Mouse (Mus musculus) left cerebral cortex, postnatal 14 days (tissue): ENCODE measurements around the gene Sult2a4. TPM values are rescaled to one million over a fixed set of nuclear protein-coding genes. Genes with fewer than 3 reads are reported as not detected.
"Not testable (repeated sequence)": the region's sequence is repeated elsewhere in the genome, so short reads cannot be mapped to it uniquely, and the experiment has no call there.

Source experiments
- DNase-seq, 2 experiments: peaks; one replicate each; pipeline ENCODE4 v3.0.0; 2021 to 2022; ENCODE audit warnings: low spot score in 2 of 2, mixed read lengths in 1 of 2
- intact Hi-C: fragments of 180-260 bp; cut with DNase I; formaldehyde crosslinking; loops from one replicate; pipeline ENCODE4 v1.15.1; 2025
- long read RNA-seq, 2 experiments: library from polyadenylated mRNA; stranded (forward); transcript quantifications; one replicate each; pipeline ENCODE4 v2.0.0; 2021
- total RNA-seq, 2 experiments: library from RNA; stranded (reverse); gene quantifications; 2 replicates each; pipeline ENCODE4 v1.2.3; 2021

Gene Sult2a4
- total RNA-seq = not detected
- long read RNA-seq, experiment 1 = 0 reads
- long read RNA-seq, experiment 2 = 0 reads

DNA sequence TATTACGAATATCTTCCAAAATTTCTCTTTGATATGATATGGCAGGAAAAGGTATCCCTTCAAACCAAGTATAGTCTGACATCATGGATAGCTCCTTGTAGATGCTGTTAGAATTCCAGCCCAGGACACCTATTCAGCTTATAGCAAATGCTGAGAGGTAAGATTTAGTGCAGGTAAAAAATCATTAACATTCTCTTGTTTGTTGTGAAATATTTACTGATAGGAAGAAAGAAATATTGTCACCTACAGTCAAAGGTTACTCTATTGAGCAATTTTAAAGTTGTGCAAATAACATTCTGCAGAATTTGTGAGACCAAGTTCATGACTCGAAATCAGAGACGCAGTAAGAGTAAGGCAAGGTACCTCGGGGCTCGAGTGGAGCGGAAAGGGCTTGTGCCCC lies at the start of gene Sult2a4:
Gene Sult2a4, minus strand, starts transcription at position 101 of the 400 bp plus-strand sequence.
- DNase-seq = not testable (repeated sequence)

DNA sequence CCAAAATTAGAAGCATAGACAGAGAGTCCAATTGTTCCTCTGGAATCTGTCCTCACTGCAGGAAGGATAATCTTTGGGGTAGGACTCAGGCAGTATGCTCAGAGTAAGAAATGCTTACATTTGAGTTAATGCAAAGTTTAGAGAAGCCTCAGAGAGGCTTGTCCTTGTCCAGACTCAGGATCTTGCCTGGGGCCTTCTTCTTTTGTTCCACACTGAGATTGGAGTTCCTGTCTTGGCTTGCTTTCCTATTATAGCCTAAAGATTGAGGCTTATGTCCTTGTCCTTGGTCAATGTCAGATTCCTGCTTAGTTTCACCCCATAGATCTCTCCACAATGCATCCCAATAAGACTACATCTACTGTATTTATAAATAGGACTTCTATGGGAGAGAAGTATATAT lies 41.4 kb upstream of the Sult2a4 start:
- DNase-seq, intact Hi-C loops: not testable (repeated sequence)

More for the DNA sequence above, at the start of gene Sult2a4:
- intact Hi-C loops = not testable (repeated sequence)

GRCm38 (mm10) chr7:14013083-14013482 lies 23.7 kb upstream of the Sult2a4 start:
- intact Hi-C loops = no loop called here
- DNase-seq = no peak

GRCm38 (mm10) chr7:14010686-14011085 lies 21.3 kb upstream of the Sult2a4 start:
- intact Hi-C loops, DNase-seq: not testable (repeated sequence)

Other genes with a start within 250 kb of the Sult2a4 start
- gene Sult2a1, start 152.2 kb downstream of the Sult2a4 start, total RNA-seq = not detected
- gene Sult2a3, start 133.4 kb upstream of the Sult2a4 start, total RNA-seq = not detected